8 mouse cellular contexts compared by ENCODE assay signal in the genomic region with DNA sequence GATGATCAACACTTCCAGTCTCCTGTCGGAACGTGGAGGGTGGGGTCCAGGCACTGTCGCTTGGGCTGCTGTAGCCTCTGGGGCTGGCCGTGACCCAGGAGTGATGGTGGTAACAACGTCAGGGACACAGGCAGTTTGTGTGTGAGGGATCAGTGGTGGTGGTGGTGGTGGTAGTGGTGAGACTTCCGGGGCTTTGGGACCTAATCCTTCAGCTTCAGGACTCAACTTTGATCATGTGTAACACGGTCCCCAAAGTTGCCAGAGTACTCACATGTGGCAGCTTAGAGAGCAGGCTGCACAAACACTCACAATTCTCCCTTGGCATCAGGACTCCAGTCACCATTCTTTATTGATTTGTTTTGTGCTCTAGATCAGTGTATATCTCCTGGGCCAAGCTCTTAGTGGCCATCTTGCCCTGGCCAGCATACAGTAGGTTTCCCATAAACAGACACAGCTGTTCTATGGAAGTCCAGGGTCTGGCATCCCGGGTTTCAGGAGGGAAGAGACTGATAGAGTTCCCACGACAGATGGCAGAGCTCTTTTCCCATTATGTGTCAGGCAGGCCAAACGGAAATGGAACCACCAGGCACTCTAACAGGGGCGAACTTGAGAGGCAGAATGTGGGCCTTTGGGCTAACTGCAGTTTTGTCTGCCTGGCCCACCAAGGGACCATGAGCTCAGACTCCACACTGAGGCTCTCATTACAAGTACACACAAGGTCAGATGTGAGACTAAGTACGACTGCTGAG. TPM values are rescaled to one million over a fixed set of nuclear protein-coding genes. Genes with fewer than 3 reads are reported as not detected.
DNase-seq lines count a peak whose midpoint lies in the region; ATAC-seq and TF ChIP-seq lines count a peak whose summit lies in the region.

No protein-coding gene starts in this region.

- no peak for TF ChIP-seq CTCF in E14TG2a.4 (conservative IDR thresholded peaks at IDR 0.05; ENCODE audit: low read length)

- H3K4me3 ChIP-seq in heart, embryonic 13.5 days, result peak overlapping the region; percentile 91
- H3K4me3 ChIP-seq in E14TG2a.4 (replicated peaks; ENCODE audit: low read length), result peak overlapping the region; percentile 89
- peak overlapping the region; percentile 91 for H3K4me3 ChIP-seq in embryonic facial prominence, embryonic 10.5 days
- H3K4me3 ChIP-seq in midbrain, embryonic 13.5 days (replicated peaks), result peak overlapping the region; percentile 85

- intact Hi-C loops in heart, postnatal 14 days (cut with DNase I), result loop anchor here (2.0 kb wide), 2 partner anchors 29 to 51 kb away; a partner anchor contains a TSS

- H3K9ac ChIP-seq in heart, embryonic 13.5 days, result peak overlapping the region; percentile 97
- H3K9ac ChIP-seq in midbrain, embryonic 13.5 days (replicated peaks), result peak overlapping the region; percentile 85

- no peaks in the 10 kb centered on the region for H3K27me3 ChIP-seq in heart, embryonic 13.5 days (replicated peaks)
- peaks cover 6% of the 10 kb centered on the region; the same call in 1 of the 2 replicates for H3K27me3 ChIP-seq in E14TG2a.4 (ENCODE audit: insufficient read depth, low read length)
- H3K27me3 ChIP-seq in embryonic facial prominence, embryonic 10.5 days (replicated peaks; ENCODE audit: low read depth, poor library complexity, severe bottlenecking), result no peaks in the 10 kb centered on the region
- H3K27me3 ChIP-seq in midbrain, embryonic 13.5 days, result no peaks in the 10 kb centered on the region

- H3K4me1 ChIP-seq in heart, embryonic 13.5 days, result peaks cover 30% of the 10 kb centered on the region
- H3K4me1 ChIP-seq in E14TG2a.4 (replicated peaks; ENCODE audit: low read depth, low read length), result peaks cover 66% of the 10 kb centered on the region
- H3K4me1 ChIP-seq in embryonic facial prominence, embryonic 10.5 days, result peaks cover 35% of the 10 kb centered on the region
- H3K4me1 ChIP-seq in midbrain, embryonic 13.5 days (replicated peaks), result peaks cover 32% of the 10 kb centered on the region

- H3K9me3 ChIP-seq in heart, embryonic 13.5 days, result no peaks in the 10 kb centered on the region
- no peaks in the 10 kb centered on the region for H3K9me3 ChIP-seq in E14TG2a.4 (ENCODE audit: low read length)
- H3K9me3 ChIP-seq in embryonic facial prominence, embryonic 10.5 days, result no peaks in the 10 kb centered on the region
- no peaks in the 10 kb centered on the region for H3K9me3 ChIP-seq in midbrain, embryonic 13.5 days

- peaks cover 50% of the 10 kb centered on the region for H3K36me3 ChIP-seq in heart, embryonic 13.5 days
- peaks cover 44% of the 10 kb centered on the region for H3K36me3 ChIP-seq in E14TG2a.4 (ENCODE audit: insufficient read depth, low read length)
- peaks cover 54% of the 10 kb centered on the region for H3K36me3 ChIP-seq in embryonic facial prominence, embryonic 10.5 days (replicated peaks)
- H3K36me3 ChIP-seq in midbrain, embryonic 13.5 days, result peaks cover 50% of the 10 kb centered on the region

- no peak for ATAC-seq in heart, embryonic 13.5 days (ENCODE audit: extremely low read depth, insufficient number of reproducible peaks, low FRiP score, low TSS enrichment)
- ATAC-seq in inflammation-experienced regulatory T-cells, adult 6 months, result peak; percentile 3
- ATAC-seq in midbrain, embryonic 13.5 days, result peak; percentile 28

- no peak for DNase-seq in heart, postnatal 14 days
- peak; percentile 47 for DNase-seq in embryonic facial prominence, embryonic 10.5 days (ENCODE audit: low spot score)
- no peak for DNase-seq in ovary, adult 18-20 months (ENCODE audit: low spot score)
- DNase-seq in adrenal gland, postnatal 36 days, result no peak

- 5% methylated on average over 12 of the region's 12 CpGs for WGBS in heart, embryonic 13.5 days
- WGBS in embryonic facial prominence, embryonic 10.5 days, result 8% methylated on average over 12 of the region's 12 CpGs
- 7% methylated on average over 12 of the region's 12 CpGs for WGBS in midbrain, embryonic 13.5 days

- H3K27ac ChIP-seq in heart, embryonic 13.5 days (replicated peaks), result peak overlapping the region; percentile 91
- peak overlapping the region; percentile 91 for H3K27ac ChIP-seq in embryonic facial prominence, embryonic 10.5 days (replicated peaks)
- H3K27ac ChIP-seq in midbrain, embryonic 13.5 days, result peak overlapping the region; percentile 81

- H3K4me2 ChIP-seq in heart, embryonic 13.5 days, result peak overlapping the region; percentile 82
- peak overlapping the region; percentile 64 for H3K4me2 ChIP-seq in midbrain, embryonic 13.5 days (replicated peaks)

RNA-seq across cellular contexts. Expression of a gene that starts 0.5 kb away (rescaled TPM):
- polyA plus RNA-seq in heart, embryonic 13.5 days (2015; fragmentation: Nextera tagmentation; extraction: Ambion mirVana), result 75.4 and 79.1 TPM in 2 replicates
- total RNA-seq in heart, postnatal 14 days (2021), result 100 to 1,000 TPM; 106 to 112 TPM
- polyA plus RNA-seq in embryonic facial prominence, embryonic 10.5 days (2016; fragmentation: Nextera tagmentation; extraction: Ambion mirVana), result 71.9 and 75.5 TPM in 2 replicates
- polyA plus RNA-seq in inflammation-experienced regulatory T-cells, adult 6 months (2017; shearing (Covaris generic)), result 10 to 100 TPM; 77.5 to 90.2 (median 77.9) TPM
- 67.5 and 72.5 TPM in 2 replicates for polyA plus RNA-seq in midbrain, embryonic 13.5 days (2015; fragmentation: Nextera tagmentation; extraction: Ambion mirVana)
- 100 to 1,000 TPM; 137 to 162 TPM for total RNA-seq in adrenal gland, postnatal 36 days (2021)

RNA-seq across cellular contexts. Expression of a gene that starts 0.6 kb away (rescaled TPM):
- polyA plus RNA-seq in heart, embryonic 13.5 days (2015; fragmentation: Nextera tagmentation; extraction: Ambion mirVana), result 17.4 and 17.7 TPM in 2 replicates
- 10 to 100 TPM; 28.0 to 28.5 TPM for total RNA-seq in heart, postnatal 14 days (2021)
- polyA plus RNA-seq in embryonic facial prominence, embryonic 10.5 days (2016; fragmentation: Nextera tagmentation; extraction: Ambion mirVana), result 14.4 and 15.6 TPM in 2 replicates
- 10 to 100 TPM in 2 of 3 experiments, 1 to 10 TPM in 1; 8.7 to 11.4 (median 10.3) TPM for polyA plus RNA-seq in inflammation-experienced regulatory T-cells, adult 6 months (2017; shearing (Covaris generic))
- 18.4 and 18.6 TPM in 2 replicates for polyA plus RNA-seq in midbrain, embryonic 13.5 days (2015; fragmentation: Nextera tagmentation; extraction: Ambion mirVana)
- 10 to 100 TPM; 27.7 to 38.1 TPM for total RNA-seq in adrenal gland, postnatal 36 days (2021)

RNA-seq across cellular contexts. Expression of a gene that starts 28.0 kb away (rescaled TPM):
- 34.0 and 34.1 TPM in 2 replicates for polyA plus RNA-seq in heart, embryonic 13.5 days (2015; fragmentation: Nextera tagmentation; extraction: Ambion mirVana)
- 10 to 100 TPM; 16.9 to 18.0 TPM for total RNA-seq in heart, postnatal 14 days (2021)
- polyA plus RNA-seq in embryonic facial prominence, embryonic 10.5 days (2016; fragmentation: Nextera tagmentation; extraction: Ambion mirVana), result 125 and 133 TPM in 2 replicates
- polyA plus RNA-seq in inflammation-experienced regulatory T-cells, adult 6 months (2017; shearing (Covaris generic)), result 10 to 100 TPM in 1 of 3 experiments, 1 to 10 TPM in 2; 6.6 to 10.3 (median 9.9) TPM
- 75.1 and 87.4 TPM in 2 replicates for polyA plus RNA-seq in midbrain, embryonic 13.5 days (2015; fragmentation: Nextera tagmentation; extraction: Ambion mirVana)
- total RNA-seq in adrenal gland, postnatal 36 days (2021), result 10 to 100 TPM; 23.6 to 24.7 TPM

RNA-seq across cellular contexts. Expression of a gene that starts 49.6 kb away (rescaled TPM):
- 9.7 and 11.0 TPM in 2 replicates for polyA plus RNA-seq in heart, embryonic 13.5 days (2015; fragmentation: Nextera tagmentation; extraction: Ambion mirVana)
- total RNA-seq in heart, postnatal 14 days (2021), result 1 to 10 TPM; 4.5 to 4.8 TPM
- 27.3 and 28.1 TPM in 2 replicates for polyA plus RNA-seq in embryonic facial prominence, embryonic 10.5 days (2016; fragmentation: Nextera tagmentation; extraction: Ambion mirVana)
- 10 to 100 TPM; 10.6 to 13.8 (median 12.5) TPM for polyA plus RNA-seq in inflammation-experienced regulatory T-cells, adult 6 months (2017; shearing (Covaris generic))
- 10.6 and 11.7 TPM in 2 replicates for polyA plus RNA-seq in midbrain, embryonic 13.5 days (2015; fragmentation: Nextera tagmentation; extraction: Ambion mirVana)
- total RNA-seq in adrenal gland, postnatal 36 days (2021), result 10 to 100 TPM in 1 of 2 experiments, 1 to 10 TPM in 1; 6.5 to 10.7 TPM

RNA-seq across cellular contexts. Expression of a gene that starts 49.8 kb away (rescaled TPM):
- polyA plus RNA-seq in heart, embryonic 13.5 days (2015; fragmentation: Nextera tagmentation; extraction: Ambion mirVana), result 3.7 and 3.9 TPM in 2 replicates
- 10 to 100 TPM; 16.9 to 19.3 TPM for total RNA-seq in heart, postnatal 14 days (2021)
- 8.8 and 9.0 TPM in 2 replicates for polyA plus RNA-seq in embryonic facial prominence, embryonic 10.5 days (2016; fragmentation: Nextera tagmentation; extraction: Ambion mirVana)
- 1 to 10 TPM; 5.5 to 6.7 (median 6.3) TPM for polyA plus RNA-seq in inflammation-experienced regulatory T-cells, adult 6 months (2017; shearing (Covaris generic))
- polyA plus RNA-seq in midbrain, embryonic 13.5 days (2015; fragmentation: Nextera tagmentation; extraction: Ambion mirVana), result 7.0 and 7.5 TPM in 2 replicates
- total RNA-seq in adrenal gland, postnatal 36 days (2021), result 10 to 100 TPM; 23.7 to 24.9 TPM
